Mouse (Mus musculus) T-helper 2 cell (primary cell): ENCODE measurements around the gene Gm45062.
"Not testable (repeated sequence)": the region's sequence is repeated elsewhere in the genome, so short reads cannot be mapped to it uniquely, and the experiment has no call there.

Source experiments
- in situ Hi-C: fragments of 300-600 bp; cut with MboI, MseI; formaldehyde crosslinking; loops from one replicate; pipeline ENCODE4 v1.15.1; 2025; ENCODE audit warnings: high pct_unique_total_duplicates

The Gm45062 gene

GRCm38 (mm10) chr6:8506631-8507030, 247.4 kb downstream of the Gm45062 start:
- in situ Hi-C loops, result loop anchor here (25.0 kb wide), 1 partner anchor 669 kb away; the partner anchor contains the start of gene C1galt1

GRCm38 (mm10) chr6:8508883-8509536, 249.8 kb downstream of the Gm45062 start:
- in situ Hi-C loops, result loop anchor here (25.0 kb wide), 1 partner anchor 672 kb away; the partner anchor contains the start of gene C1galt1

- in situ Hi-C loops, result loop anchor here (25.0 kb wide), 1 partner anchor 672 kb away; the partner anchor contains the start of gene C1galt1
Measured at GRCm38 (mm10) chr6:8509551-8509950, 250.3 kb downstream of the Gm45062 start, which contains the start of gene Glcci1. TSS of gene Glcci1 (plus strand) at chr6:8509600.

GRCm38 (mm10) chr6:8509961-8510863, 251.0 kb downstream of the Gm45062 start:
- in situ Hi-C loops, result loop anchor here (25.0 kb wide), 1 partner anchor 673 kb away; the partner anchor contains the start of gene C1galt1

GRCm38 (mm10) chr6:8510864-8511428, 251.7 kb downstream of the Gm45062 start:
- in situ Hi-C loops, result loop anchor here (25.0 kb wide), 1 partner anchor 674 kb away; the partner anchor contains the start of gene C1galt1

- in situ Hi-C loops, result loop anchor here (25.0 kb wide), 1 partner anchor 674 kb away; the partner anchor contains the start of gene C1galt1
Measured at GRCm38 (mm10) chr6:8511447-8511846, 252.2 kb downstream of the Gm45062 start.

GRCm38 (mm10) chr6:8512416-8512815, 253.2 kb downstream of the Gm45062 start:
- in situ Hi-C loops, result loop anchor here (25.0 kb wide), 1 partner anchor 675 kb away; the partner anchor contains the start of gene C1galt1

- in situ Hi-C loops, result loop anchor here (25.0 kb wide), 1 partner anchor 682 kb away; the partner anchor contains the start of gene C1galt1
Measured at GRCm38 (mm10) chr6:8519687-8520086, 260.4 kb downstream of the Gm45062 start.

GRCm38 (mm10) chr6:8521231-8521630, 262.0 kb downstream of the Gm45062 start:
- in situ Hi-C loops, result loop anchor here (25.0 kb wide), 1 partner anchor 684 kb away; the partner anchor contains the start of gene C1galt1

- in situ Hi-C loops, result loop anchor here (25.0 kb wide), 1 partner anchor 687 kb away; the partner anchor contains the start of gene C1galt1
Measured at GRCm38 (mm10) chr6:8524717-8525116, 265.5 kb downstream of the Gm45062 start.

GRCm38 (mm10) chr6:8531104-8531894, 272.0 kb downstream of the Gm45062 start:
- in situ Hi-C loops, result no loop called here

GRCm38 (mm10) chr6:8536944-8537343, 277.7 kb downstream of the Gm45062 start:
- in situ Hi-C loops, result no loop called here

GRCm38 (mm10) chr6:8541531-8541930, 282.3 kb downstream of the Gm45062 start:
- in situ Hi-C loops, result not testable (repeated sequence)

- in situ Hi-C loops, result no loop called here
Measured at GRCm38 (mm10) chr6:8544822-8545221, 285.6 kb downstream of the Gm45062 start.

GRCm38 (mm10) chr6:8545780-8546179, 286.5 kb downstream of the Gm45062 start:
- in situ Hi-C loops, result no loop called here

- in situ Hi-C loops, result no loop called here
Measured at GRCm38 (mm10) chr6:8551155-8551554, 291.9 kb downstream of the Gm45062 start.

- in situ Hi-C loops, result no loop called here
Measured at GRCm38 (mm10) chr6:8556849-8557571, 297.8 kb downstream of the Gm45062 start.

- in situ Hi-C loops, result no loop called here
Measured at GRCm38 (mm10) chr6:8560682-8561081, 301.4 kb downstream of the Gm45062 start.

- in situ Hi-C loops, result loop anchor here (5.0 kb wide), 1 partner anchor 65 kb away; no protein-coding TSS in a partner anchor
Measured at GRCm38 (mm10) chr6:8582377-8582776, 323.1 kb downstream of the Gm45062 start.

- in situ Hi-C loops, result loop anchor here (5.0 kb wide), 1 partner anchor 63 kb away; no protein-coding TSS in a partner anchor
Measured at GRCm38 (mm10) chr6:8583892-8584291, 324.6 kb downstream of the Gm45062 start.
